Mouse (Mus musculus): Measurements from ENCODE around the gene Hist1h1b. TPM values are rescaled to one million over a fixed set of nuclear protein-coding genes. Genes with fewer than 3 reads are reported as not detected.

Gene Hist1h1b
- polyA plus RNA-seq (2012; rRNA removed) = 3.8 and 4.1 TPM in 2 replicates

GRCm38 (mm10) chr13:21779767-21780731 lies at the start of gene Hist1h1b:
TSS of gene Hist1h1b (minus strand) at chr13:21780625.

DNA sequence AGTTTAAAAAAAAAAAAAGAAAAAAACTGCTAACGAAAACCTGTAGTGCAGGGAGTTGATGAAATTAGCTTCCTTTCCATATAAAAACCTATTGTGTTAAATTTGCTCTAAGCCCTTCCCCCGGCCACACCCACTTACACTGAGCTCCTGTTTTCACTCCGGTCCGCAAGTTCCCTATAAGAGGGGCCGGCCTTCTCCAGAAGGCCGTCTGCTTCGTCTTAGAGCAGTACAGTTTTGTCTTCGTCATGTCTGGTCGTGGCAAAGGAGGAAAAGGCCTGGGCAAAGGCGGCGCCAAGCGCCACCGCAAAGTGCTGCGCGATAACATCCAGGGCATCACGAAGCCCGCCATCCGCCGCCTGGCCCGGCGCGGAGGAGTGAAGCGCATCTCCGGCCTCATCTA lies 31.1 kb upstream of the Hist1h1b start, which contains the start of gene Hist1h4m:
TSS of gene Hist1h4m (plus strand) at position 208 of the 400 bp plus-strand sequence.

DNA sequence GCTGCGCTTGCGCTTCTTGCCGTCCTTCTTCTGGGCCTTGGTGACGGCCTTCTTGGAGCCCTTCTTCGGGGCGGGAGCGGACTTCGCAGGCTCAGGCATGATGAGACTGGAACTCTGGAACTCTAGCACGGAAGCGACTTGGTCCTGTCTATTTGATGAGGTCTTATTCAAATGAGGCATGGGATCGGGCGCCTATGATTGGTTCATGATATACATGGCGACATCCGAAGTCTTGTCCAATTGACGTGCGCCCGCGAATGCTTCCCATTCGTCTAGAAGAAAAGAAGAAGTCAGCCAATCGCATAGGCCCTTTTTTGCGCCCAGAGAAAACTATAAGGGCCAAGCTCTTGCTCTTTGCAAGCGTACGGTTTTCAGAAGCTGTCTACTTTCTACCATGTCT lies 29.6 kb upstream of the Hist1h1b start, which contains the start of the genes Hist1h2bq and Hist1h2ao:
TSS of gene Hist1h2bq (minus strand) at position 125 of the 400 bp plus-strand sequence.
TSS of gene Hist1h2ao (plus strand) at position 393 of the 400 bp plus-strand sequence.

DNA sequence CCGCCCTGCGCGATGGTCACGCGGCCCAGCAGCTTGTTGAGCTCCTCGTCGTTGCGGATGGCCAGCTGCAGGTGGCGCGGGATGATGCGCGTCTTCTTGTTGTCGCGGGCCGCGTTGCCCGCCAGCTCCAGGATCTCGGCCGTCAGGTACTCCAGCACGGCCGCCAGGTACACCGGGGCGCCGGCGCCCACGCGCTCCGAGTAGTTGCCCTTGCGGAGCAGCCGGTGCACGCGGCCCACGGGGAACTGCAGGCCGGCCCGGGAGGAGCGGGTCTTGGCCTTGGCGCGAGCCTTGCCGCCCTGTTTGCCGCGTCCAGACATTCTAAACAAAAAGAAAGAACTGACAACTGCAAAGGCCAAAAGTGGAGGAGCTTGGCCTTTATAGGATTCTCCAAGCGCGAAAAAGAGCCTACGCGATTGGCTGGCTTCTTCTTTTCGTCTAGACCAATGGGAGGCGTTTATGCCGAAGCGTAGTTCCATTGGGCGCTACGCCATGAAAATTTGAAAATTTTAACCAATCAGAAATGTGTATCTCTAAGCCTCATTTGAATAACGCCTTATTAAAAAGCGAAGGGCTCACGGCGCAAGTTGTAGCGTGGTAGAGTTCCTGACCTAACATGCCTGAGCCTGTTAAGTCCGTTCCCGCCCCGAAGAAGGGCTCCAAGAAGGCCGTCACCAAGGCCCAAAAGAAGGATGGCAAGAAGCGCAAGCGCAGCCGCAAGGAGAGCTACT lies 6.6 kb upstream of the Hist1h1b start, which contains the start of the genes Hist1h2an and Hist1h2bp:
TSS of gene Hist1h2an (minus strand) at position 320 of the 731 bp plus-strand sequence.
TSS of gene Hist1h2bp (plus strand) at position 563 of the 731 bp plus-strand sequence.

DNA sequence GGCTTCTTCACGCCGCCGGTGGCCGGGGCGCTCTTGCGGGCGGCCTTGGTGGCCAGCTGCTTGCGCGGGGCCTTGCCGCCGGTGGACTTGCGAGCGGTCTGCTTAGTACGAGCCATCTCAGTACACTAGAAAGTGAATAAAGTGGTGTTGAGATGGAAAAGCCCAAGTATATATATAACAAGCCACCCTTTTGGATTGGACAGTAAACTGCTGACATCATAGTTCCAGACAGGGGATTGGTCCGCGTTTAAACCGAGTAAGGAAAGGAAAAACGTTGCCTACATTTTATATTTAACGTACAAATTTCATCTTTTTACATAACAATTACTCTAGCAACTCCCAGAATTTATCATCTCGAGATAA lies 2.8 kb upstream of the Hist1h1b start, which contains the start of gene Hist1h3i:
TSS of gene Hist1h3i (minus strand) at position 116 of the 363 bp plus-strand sequence.

GRCm38 (mm10) chr13:21753524-21754285 lies 26.7 kb downstream of the Hist1h1b start, which contains the start of the genes Hist1h2ak and Hist1h2bn:
TSS of gene Hist1h2ak (minus strand) at chr13:21753827.
TSS of gene Hist1h2bn (plus strand) at chr13:21754123.

GRCm38 (mm10) chr13:21750159-21751017 lies 30.0 kb downstream of the Hist1h1b start, which contains the start of gene Hist1h4k:
TSS of gene Hist1h4k (minus strand) at chr13:21750505.

DNA sequence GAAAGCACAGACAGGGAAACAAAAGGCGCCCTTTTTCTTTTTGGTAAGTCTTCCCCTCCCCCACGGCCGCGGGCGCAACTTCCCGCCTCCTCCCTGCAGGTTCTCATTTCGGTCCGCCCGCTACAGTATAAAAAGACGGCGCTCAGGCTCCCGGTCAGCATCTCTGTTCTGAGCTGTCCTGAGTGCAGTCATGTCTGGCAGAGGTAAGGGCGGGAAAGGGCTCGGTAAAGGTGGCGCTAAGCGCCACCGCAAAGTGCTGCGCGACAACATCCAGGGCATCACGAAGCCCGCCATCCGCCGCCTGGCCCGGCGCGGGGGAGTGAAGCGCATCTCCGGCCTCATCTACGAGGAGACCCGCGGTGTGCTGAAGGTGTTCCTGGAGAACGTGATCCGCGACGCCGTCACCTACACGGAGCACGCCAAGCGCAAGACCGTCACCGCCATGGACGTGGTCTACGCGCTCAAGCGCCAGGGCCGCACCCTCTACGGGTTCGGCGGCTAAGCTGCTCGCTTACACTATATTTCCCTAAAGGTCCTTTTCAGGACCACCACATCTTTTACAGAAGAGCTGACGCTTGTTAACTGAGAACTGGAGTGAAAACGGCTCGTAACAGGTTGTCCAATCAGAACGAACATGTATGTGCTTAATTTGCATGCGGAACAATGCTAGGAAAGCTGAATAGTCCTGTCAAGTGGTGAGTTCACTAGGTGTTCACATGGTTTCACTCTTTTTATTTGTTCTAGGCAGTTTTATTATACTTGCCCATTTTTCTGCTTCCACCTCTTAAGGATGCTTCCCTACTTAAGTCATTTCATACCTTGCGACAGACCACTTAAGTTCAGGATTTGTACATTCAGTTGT lies 45.3 kb downstream of the Hist1h1b start, which contains the start of gene Hist1h4j:
TSS of gene Hist1h4j (plus strand) at position 159 of the 862 bp plus-strand sequence.

Other genes with a start within 250 kb of the Hist1h1b start
- gene Zkscan8, start 249.5 kb downstream of the Hist1h1b start, polyA plus RNA-seq (2012; rRNA removed) = 2.0 and 2.3 TPM in 2 replicates
- gene Olfr1366, start 237.8 kb downstream of the Hist1h1b start, polyA plus RNA-seq (2012; rRNA removed) = not detected in 2 replicates
- not detected in 2 replicates for gene Olfr1535, start 220.7 kb downstream of the Hist1h1b start, polyA plus RNA-seq (2012; rRNA removed)
- gene Olfr1364, start 198.9 kb downstream of the Hist1h1b start, polyA plus RNA-seq (2012; rRNA removed) = not detected in 2 replicates
- gene Olfr1362, start 166.6 kb downstream of the Hist1h1b start, polyA plus RNA-seq (2012; rRNA removed) = not detected in 2 replicates
- gene Olfr11, start 138.1 kb downstream of the Hist1h1b start, polyA plus RNA-seq (2012; rRNA removed) = not detected in 2 replicates
- gene Olfr1361, start 117.2 kb downstream of the Hist1h1b start, polyA plus RNA-seq (2012; rRNA removed) = not detected in 2 replicates
- not detected in 2 replicates for gene Olfr1360, start 103.2 kb downstream of the Hist1h1b start, polyA plus RNA-seq (2012; rRNA removed)
- gene Olfr1359, start 82.5 kb downstream of the Hist1h1b start, polyA plus RNA-seq (2012; rRNA removed) = not detected in 2 replicates
- gene Hist1h2bl, start 64.5 kb downstream of the Hist1h1b start, polyA plus RNA-seq (2012; rRNA removed) = 5.9 and 7.6 TPM in 2 replicates
- 1.9 and 2.8 TPM in 2 replicates for gene Hist1h2ai, start 64.2 kb downstream of the Hist1h1b start, polyA plus RNA-seq (2012; rRNA removed)
- 11.5 and 11.6 TPM in 2 replicates for gene Hist1h3h, start 63.0 kb downstream of the Hist1h1b start, polyA plus RNA-seq (2012; rRNA removed)
- 4.9 and 7.3 TPM in 2 replicates for gene Hist1h2bm, start 58.6 kb downstream of the Hist1h1b start, polyA plus RNA-seq (2012; rRNA removed)
- 9.1 and 9.2 TPM in 2 replicates for gene Hist1h4j, start 45.6 kb downstream of the Hist1h1b start, polyA plus RNA-seq (2012; rRNA removed)
- gene Hist1h4k, start 30.1 kb downstream of the Hist1h1b start, polyA plus RNA-seq (2012; rRNA removed) = 14.1 and 22.0 TPM in 2 replicates
- 17.2 and 18.2 TPM in 2 replicates for gene Hist1h2ak, start 26.8 kb downstream of the Hist1h1b start, polyA plus RNA-seq (2012; rRNA removed)
- gene Hist1h2bn, start 26.5 kb downstream of the Hist1h1b start, polyA plus RNA-seq (2012; rRNA removed) = 10.0 and 14.8 TPM in 2 replicates
- 13.4 and 17.5 TPM in 2 replicates for gene Hist1h3i, start 2.7 kb upstream of the Hist1h1b start, polyA plus RNA-seq (2012; rRNA removed)
- 3.5 and 4.0 TPM in 2 replicates for gene Hist1h2an, start 6.6 kb upstream of the Hist1h1b start, polyA plus RNA-seq (2012; rRNA removed)
- 1.2 and 2.5 TPM in 2 replicates for gene Hist1h2bp, start 6.8 kb upstream of the Hist1h1b start, polyA plus RNA-seq (2012; rRNA removed)
- gene Hist1h2bq, start 29.6 kb upstream of the Hist1h1b start, polyA plus RNA-seq (2012; rRNA removed) = 3.5 and 6.3 TPM in 2 replicates
- not detected in 2 replicates for gene Hist1h2ao, start 29.8 kb upstream of the Hist1h1b start, polyA plus RNA-seq (2012; rRNA removed)
- not detected in 2 replicates for gene Hist1h4m, start 31.1 kb upstream of the Hist1h1b start, polyA plus RNA-seq (2012; rRNA removed)
- gene Hist1h4n, start 51.6 kb upstream of the Hist1h1b start, polyA plus RNA-seq (2012; rRNA removed) = 19.1 and 27.0 TPM in 2 replicates
- 35.2 and 36.1 TPM in 2 replicates for gene Hist1h2ap, start 52.9 kb upstream of the Hist1h1b start, polyA plus RNA-seq (2012; rRNA removed)
- gene Hist1h2br, start 53.1 kb upstream of the Hist1h1b start, polyA plus RNA-seq (2012; rRNA removed) = 2.2 and 6.7 TPM in 2 replicates
- 0.38 and 0.39 TPM in 2 replicates for gene Zfp184, start 164.5 kb upstream of the Hist1h1b start, polyA plus RNA-seq (2012; rRNA removed)
- not detected in 2 replicates for gene Pom121l2, start 200.6 kb upstream of the Hist1h1b start, polyA plus RNA-seq (2012; rRNA removed)
- gene Prss16, start 229.1 kb upstream of the Hist1h1b start, polyA plus RNA-seq (2012; rRNA removed) = 1.2 and 1.3 TPM in 2 replicates